15 mouse cellular contexts compared by ENCODE assay signal in the genomic region with DNA sequence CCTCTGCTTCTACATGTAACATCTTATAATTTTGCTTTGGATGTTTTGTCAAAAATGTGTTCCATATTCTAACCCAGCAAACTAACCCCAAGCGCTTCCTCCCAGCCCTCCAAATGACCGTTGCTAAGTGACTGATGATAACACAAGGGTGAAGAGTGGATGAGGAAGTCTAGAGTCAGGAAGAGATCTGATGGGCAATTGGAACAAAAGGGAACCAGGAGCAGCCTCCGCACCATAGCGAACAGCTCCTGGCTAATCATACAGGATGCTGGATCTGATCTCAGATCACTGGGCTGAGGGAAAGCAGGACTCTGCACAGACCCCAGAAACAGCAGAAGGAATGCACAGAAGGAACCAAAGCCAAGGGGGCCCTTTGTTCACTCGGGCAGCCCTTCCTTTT.
"Had no signal": no experiment of that assay in that cellular context is flagged by ENCODE, and none has a peak within 500 bp of the region (broad histone marks: within the 10 kb centered on the region; RNA-seq: fewer than 3 reads in every experiment).

No protein-coding gene starts in this region.

- H3K4me1 ChIP-seq: limb, embryonic 10.5 days; liver, embryonic 15.5 days; neural tube, embryonic 15.5 days had no signal

- H3K9me3 ChIP-seq: limb, embryonic 10.5 days; liver, embryonic 15.5 days; midbrain, embryonic 10.5 days; neural tube, embryonic 15.5 days had no signal

- H3K4me3 ChIP-seq: left cerebral cortex, adult 2 months; limb, embryonic 10.5 days; liver, embryonic 15.5 days; midbrain, embryonic 10.5 days; myocyte; neural tube, embryonic 15.5 days had no signal

- H3K27ac ChIP-seq: left cerebral cortex, adult 2 months; limb, embryonic 10.5 days; liver, embryonic 15.5 days; midbrain, embryonic 10.5 days; neural tube, embryonic 15.5 days had no signal

- H3K36me3 ChIP-seq: limb, embryonic 10.5 days; liver, embryonic 15.5 days; midbrain, embryonic 10.5 days; neural tube, embryonic 15.5 days had no signal

- H3K27me3 ChIP-seq: liver, embryonic 15.5 days; neural tube, embryonic 15.5 days had no signal

- ATAC-seq: lung, postnatal 0 days had no signal

- DNase-seq: kidney, postnatal 14 days; lung, adult 2 months; lung, postnatal 36 days; midbrain, embryonic 14.5 days; right cerebral cortex, adult 18-20 months; right cerebral cortex, postnatal 25 days; thymus, postnatal 36 days had no signal

- H3K9ac ChIP-seq: liver, embryonic 15.5 days; neural tube, embryonic 15.5 days had no signal

- H3K4me2 ChIP-seq: liver, embryonic 11.5 days; liver, embryonic 15.5 days; neural tube, embryonic 15.5 days had no signal
